Mouse (Mus musculus): ENCODE measurements around the gene Pold3. TPM values are rescaled to one million over a fixed set of nuclear protein-coding genes. Genes with fewer than 3 reads are reported as not detected.

Gene Pold3
- polyA plus RNA-seq, 1 experiment from 2014 or later = 69.9 TPM

DNA sequence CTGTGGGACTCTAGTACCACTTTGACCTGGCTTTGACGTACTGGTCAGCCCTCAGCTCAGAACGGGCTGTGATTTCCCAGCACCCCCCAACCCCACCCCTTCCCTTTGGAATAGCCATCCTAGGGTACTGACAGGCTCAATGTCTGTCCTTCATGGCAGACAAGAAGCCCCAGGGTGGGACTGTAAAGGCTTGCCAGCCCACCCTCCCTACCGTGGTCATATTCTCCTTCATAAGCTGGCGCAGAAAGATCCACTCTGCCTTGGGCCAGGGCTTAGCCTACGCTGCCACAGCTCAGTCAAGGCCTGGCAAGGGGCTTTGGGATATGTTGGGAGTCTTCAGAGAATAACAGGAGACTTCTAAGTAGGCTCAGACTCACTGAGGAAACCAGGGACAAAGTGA lies 78.3 kb downstream of the Pold3 start:
- no peak for DNase-seq (ENCODE audit: low spot score)
- H3K9me3 ChIP-seq = no peaks in the 10 kb centered on the region
- H3K36me3 ChIP-seq = no peaks in the 10 kb centered on the region
- H3K4me3 ChIP-seq = no peak overlapping the region
- H3K27ac ChIP-seq = no peak overlapping the region
- WGBS = 87% methylated on average over 5 of the region's 5 CpGs
- H3K4me1 ChIP-seq = peaks cover 24% of the 10 kb centered on the region
- H3K27me3 ChIP-seq (ENCODE audit: insufficient read depth, poor library complexity, severe bottlenecking) = peaks cover 46% of the 10 kb centered on the region

DNA sequence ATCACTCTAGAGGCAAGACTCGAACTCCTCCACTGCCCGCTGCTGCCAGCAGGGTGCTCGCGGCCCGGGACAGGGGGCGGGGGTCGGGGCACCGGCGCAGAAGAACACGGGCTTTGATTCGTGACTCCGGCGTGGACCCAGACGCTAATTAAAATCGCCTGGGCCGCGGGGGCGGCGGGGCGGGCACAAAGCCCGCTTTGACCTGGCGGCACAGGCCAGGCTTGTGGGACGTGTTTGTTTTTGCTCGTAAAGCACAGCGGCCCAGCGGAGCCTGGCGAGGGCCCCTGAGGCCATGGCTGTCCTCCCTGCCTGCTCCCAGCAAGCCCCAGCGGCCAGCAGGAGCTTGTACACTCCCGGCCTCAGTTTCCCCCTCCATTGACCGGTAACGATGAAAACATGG lies 79.2 kb downstream of the Pold3 start:
- 13% methylated on average over 31 of the region's 31 CpGs for WGBS
- Histone ChIP-seq H3K27ac (peak overlapping the region; percentile 18; the same call in 1 of the 2 replicates), H3K4me3 (peak overlapping the region; percentile 45), H3K36me3 (no peaks in the 10 kb centered on the region), H3K4me1 (peaks cover 24% of the 10 kb centered on the region), H3K27me3 (ENCODE audit: insufficient read depth, poor library complexity, severe bottlenecking) (peaks cover 42% of the 10 kb centered on the region), H3K9me3 (no peaks in the 10 kb centered on the region)
- DNase-seq (ENCODE audit: low spot score) = no peak

DNA sequence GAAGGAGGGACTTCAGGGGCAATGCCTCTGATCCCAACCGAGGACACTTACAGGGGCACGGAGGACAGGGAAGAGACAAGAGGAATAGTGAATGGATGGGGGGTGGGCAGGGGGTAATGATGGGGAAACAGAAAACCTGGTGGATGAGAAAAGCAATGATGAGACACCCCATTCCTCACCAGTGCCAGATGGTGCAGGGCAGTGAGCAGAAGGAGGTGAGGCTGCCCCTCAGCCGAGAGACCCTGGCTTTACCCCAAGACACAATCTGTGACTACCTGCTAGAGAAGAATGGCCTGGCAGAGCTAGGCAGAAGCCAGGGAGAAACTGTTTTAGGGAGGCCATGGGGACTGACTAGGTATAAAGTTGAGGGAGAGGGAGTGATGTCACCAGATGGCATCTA lies 84.9 kb downstream of the Pold3 start:
- DNase-seq (ENCODE audit: low spot score) = no peak
- H3K36me3 ChIP-seq = no peaks in the 10 kb centered on the region
- no peak overlapping the region for H3K27ac ChIP-seq
- no peaks in the 10 kb centered on the region for H3K9me3 ChIP-seq
- H3K4me3 ChIP-seq = no peak overlapping the region
- H3K27me3 ChIP-seq (ENCODE audit: insufficient read depth, poor library complexity, severe bottlenecking) = peaks cover 17% of the 10 kb centered on the region; the same call in 1 of the 2 replicates
- peaks cover 9% of the 10 kb centered on the region; the same call in 1 of the 2 replicates for H3K4me1 ChIP-seq
- WGBS = 76% methylated on average over 3 of the region's 3 CpGs

DNA sequence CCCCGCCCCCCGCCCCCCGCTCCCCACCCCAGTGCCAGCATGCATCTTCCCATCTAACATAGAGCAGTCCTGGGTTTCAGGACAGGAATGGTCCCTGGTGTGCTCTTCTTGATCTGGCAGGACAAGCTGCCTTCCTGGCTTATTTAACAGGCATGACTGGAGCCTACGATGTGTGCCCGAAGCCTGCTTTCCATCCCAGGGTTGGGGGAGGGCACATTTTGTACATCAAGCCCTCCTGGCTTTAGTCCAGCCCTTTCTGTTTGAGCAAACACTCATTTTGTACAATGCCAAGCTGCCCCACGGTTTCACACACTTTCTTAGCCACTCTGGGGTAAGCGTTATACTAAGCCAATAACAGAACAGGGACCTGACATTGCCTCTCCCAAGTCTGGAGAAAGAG lies 85.3 kb downstream of the Pold3 start:
- no peak for DNase-seq (ENCODE audit: low spot score)
- Histone ChIP-seq H3K27ac (no peak overlapping the region), H3K4me1 (peaks cover 9% of the 10 kb centered on the region; the same call in 1 of the 2 replicates), H3K4me3 (no peak overlapping the region), H3K36me3 (no peaks in the 10 kb centered on the region), H3K27me3 (ENCODE audit: insufficient read depth, poor library complexity, severe bottlenecking) (peaks cover 13% of the 10 kb centered on the region; the same call in 1 of the 2 replicates), H3K9me3 (no peaks in the 10 kb centered on the region)
- 82% methylated on average over 7 of the region's 7 CpGs for WGBS

DNA sequence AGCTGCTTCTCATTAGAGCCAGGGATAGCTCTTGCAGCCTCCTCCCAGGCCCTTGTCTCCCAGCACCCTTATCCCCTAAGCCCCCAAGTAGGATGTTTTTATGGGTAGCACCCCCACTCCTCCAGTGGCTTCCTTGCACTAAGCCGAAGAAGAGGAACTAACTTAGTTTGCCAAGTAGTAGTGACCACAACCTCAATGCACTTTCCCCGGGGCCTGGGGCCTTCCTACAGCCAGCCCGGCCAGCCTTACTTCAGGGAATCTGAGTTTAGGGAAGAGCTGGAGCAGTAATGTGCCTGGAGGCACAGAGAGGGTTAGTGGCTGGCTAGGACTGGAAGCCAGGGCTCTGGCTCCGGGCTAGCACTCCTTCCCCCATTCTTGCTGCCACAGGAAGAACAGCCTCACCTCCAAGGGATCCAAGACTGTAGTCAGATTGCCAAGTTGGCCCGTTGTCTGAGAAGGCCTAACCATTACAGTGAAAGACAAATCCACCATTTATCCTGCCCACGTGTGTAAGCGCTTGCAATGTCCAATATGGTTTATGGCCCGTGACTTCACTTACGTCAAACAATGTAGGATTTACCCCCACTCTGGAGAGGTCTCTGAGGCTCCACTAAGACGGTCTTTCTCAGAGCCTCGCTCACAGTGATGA lies 86.4 kb downstream of the Pold3 start:
- H3K4me3 ChIP-seq = no peak overlapping the region
- H3K27me3 ChIP-seq (ENCODE audit: insufficient read depth, poor library complexity, severe bottlenecking) = peaks cover 11% of the 10 kb centered on the region; the same call in 1 of the 2 replicates
- H3K4me1 ChIP-seq = peaks cover 9% of the 10 kb centered on the region; the same call in 1 of the 2 replicates
- H3K27ac ChIP-seq = no peak overlapping the region
- H3K9me3 ChIP-seq = no peaks in the 10 kb centered on the region
- DNase-seq (ENCODE audit: low spot score) = no peak
- 80% methylated on average over 11 of the region's 11 CpGs for WGBS
- no peaks in the 10 kb centered on the region for H3K36me3 ChIP-seq

DNA sequence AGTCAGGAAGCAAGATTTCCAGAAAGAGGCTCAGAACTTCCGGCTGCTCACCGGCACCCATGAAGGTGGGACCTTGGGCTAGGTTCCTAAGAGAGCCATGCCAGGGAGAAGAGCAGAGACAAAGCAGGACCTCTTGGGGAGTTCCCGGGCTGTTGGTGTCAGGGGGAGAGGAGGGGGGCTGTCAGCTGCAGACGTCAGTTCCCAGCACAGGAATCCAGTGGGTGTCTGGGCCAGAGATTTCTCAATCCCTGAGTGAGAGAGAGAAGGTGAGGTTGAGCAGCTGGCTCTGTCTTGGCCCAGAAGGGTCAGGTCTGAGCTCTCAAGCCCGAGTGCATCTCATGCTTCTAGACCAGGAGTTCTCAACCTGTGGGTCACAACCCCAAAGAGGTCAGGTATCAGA lies 87.7 kb downstream of the Pold3 start:
- Histone ChIP-seq H3K4me1 (peaks cover 9% of the 10 kb centered on the region; the same call in 1 of the 2 replicates), H3K36me3 (no peaks in the 10 kb centered on the region), H3K27ac (no peak overlapping the region), H3K9me3 (no peaks in the 10 kb centered on the region), H3K4me3 (no peak overlapping the region), H3K27me3 (ENCODE audit: insufficient read depth, poor library complexity, severe bottlenecking) (peaks cover 12% of the 10 kb centered on the region; the same call in 1 of the 2 replicates)
- 55% methylated on average over 5 of the region's 5 CpGs for WGBS
- DNase-seq (ENCODE audit: low spot score) = no peak

Other genes starting within 250 kb of the Pold3 start
- gene Rnf169, start 141.1 kb downstream of the Pold3 start, polyA plus RNA-seq (2016; fragmentation: Nextera tagmentation; extraction: Ambion mirVana) = 3.1 and 4.3 TPM in 2 replicates
- gene Chrdl2, start 115.4 kb downstream of the Pold3 start, polyA plus RNA-seq (2016; fragmentation: Nextera tagmentation; extraction: Ambion mirVana) = 0.65 TPM in 1 of 2 replicates, not detected in the other
- 13.1 and 20.9 TPM in 2 replicates for gene Lipt2, start 37.7 kb upstream of the Pold3 start, polyA plus RNA-seq (2016; fragmentation: Nextera tagmentation; extraction: Ambion mirVana)
- gene Kcne3, start 54.9 kb upstream of the Pold3 start, polyA plus RNA-seq (2016; fragmentation: Nextera tagmentation; extraction: Ambion mirVana) = 4.2 and 5.9 TPM in 2 replicates
- gene Pgm2l1, start 105.8 kb upstream of the Pold3 start, polyA plus RNA-seq (2016; fragmentation: Nextera tagmentation; extraction: Ambion mirVana) = 0.94 and 1.4 TPM in 2 replicates
- 6.5 and 7.4 TPM in 2 replicates for gene P4ha3, start 164.0 kb upstream of the Pold3 start, polyA plus RNA-seq (2016; fragmentation: Nextera tagmentation; extraction: Ambion mirVana)